Mouse (Mus musculus): ENCODE data around the gene Dok3. TPM values are rescaled to one million over a fixed set of nuclear protein-coding genes. Genes with fewer than 3 reads are reported as not detected.

The Dok3 gene
- polyA plus RNA-seq, 1 experiment from 2014 or later: 6.4 TPM

- Histone ChIP-seq H3K4me1 (peaks cover 46% of the 10 kb centered on the region), H3K9ac (0 out of 2 replicates have a peak overlapping the region, but pooled peaks have one; percentile 100), H3K4me2 (peak overlapping the region; percentile 94), H3K27ac (peak overlapping the region; percentile 99), H3K9me3 (no peaks in the 10 kb centered on the region), H3K36me3 (replicated peaks) (peaks cover 35% of the 10 kb centered on the region), H3K4me3 (peak overlapping the region; percentile 77; the same call in 1 of the 2 replicates), H3K27me3 (replicated peaks) (no peaks in the 10 kb centered on the region)
- ATAC-seq (replicated peaks): no peak
- 73% methylated on average over 7 of the region's 7 CpGs for WGBS
Observed at GRCm38 (mm10) chr13:55482542-55482941, 46.6 kb downstream of the Dok3 start.

GRCm38 (mm10) chr13:55479929-55480328 is 49.2 kb downstream of the Dok3 start:
- Histone ChIP-seq H3K9me3 (no peaks in the 10 kb centered on the region), H3K36me3 (replicated peaks) (peaks cover 61% of the 10 kb centered on the region), H3K4me3 (no peak overlapping the region), H3K4me1 (peaks cover 36% of the 10 kb centered on the region), H3K9ac (no peak overlapping the region), H3K27ac (no peak overlapping the region), H3K27me3 (replicated peaks) (no peaks in the 10 kb centered on the region), H3K4me2 (no peak overlapping the region)
- no peak for ATAC-seq (replicated peaks)

GRCm38 (mm10) chr13:55479008-55479407 is 50.1 kb downstream of the Dok3 start:
- no peaks in the 10 kb centered on the region for H3K9me3 ChIP-seq
- H3K4me3 ChIP-seq: no peak overlapping the region
- H3K4me1 ChIP-seq: peaks cover 36% of the 10 kb centered on the region
- no peak for ATAC-seq (replicated peaks)
- whole genome bisulfite sequencing: 85% methylated on average over 7 of the region's 7 CpGs
- H3K27me3 ChIP-seq (replicated peaks): no peaks in the 10 kb centered on the region
- no peak overlapping the region for H3K9ac ChIP-seq
- H3K4me2 ChIP-seq: no peak overlapping the region
- H3K36me3 ChIP-seq (replicated peaks): peaks cover 65% of the 10 kb centered on the region
- no peak overlapping the region; the same call in 1 of the 2 replicates for H3K27ac ChIP-seq

- H3K4me3 ChIP-seq: no peak overlapping the region
- WGBS: 54% methylated on average over 5 of the region's 5 CpGs
- H3K36me3 ChIP-seq (replicated peaks): peaks cover 65% of the 10 kb centered on the region
- no peak for ATAC-seq (replicated peaks)
- H3K9me3 ChIP-seq: no peaks in the 10 kb centered on the region
- no peak overlapping the region for H3K27ac ChIP-seq
- H3K27me3 ChIP-seq (replicated peaks): no peaks in the 10 kb centered on the region
- no peak overlapping the region for H3K4me2 ChIP-seq
- no peak overlapping the region for H3K9ac ChIP-seq
- peaks cover 36% of the 10 kb centered on the region for H3K4me1 ChIP-seq
Observed at GRCm38 (mm10) chr13:55478036-55478435, 51.1 kb downstream of the Dok3 start.

- ATAC-seq (replicated peaks): no peak
- no peaks in the 10 kb centered on the region for H3K27me3 ChIP-seq (replicated peaks)
- no peak overlapping the region for H3K9ac ChIP-seq
- H3K4me3 ChIP-seq: no peak overlapping the region
- H3K4me1 ChIP-seq: peaks cover 36% of the 10 kb centered on the region
- peaks cover 65% of the 10 kb centered on the region for H3K36me3 ChIP-seq (replicated peaks)
- 0 out of 2 replicates have a peak overlapping the region, but pooled peaks have one; percentile 14 for H3K27ac ChIP-seq
- no peaks in the 10 kb centered on the region for H3K9me3 ChIP-seq
- no peak overlapping the region for H3K4me2 ChIP-seq
- WGBS: 72% methylated on average over 16 of the region's 16 CpGs
Observed at GRCm38 (mm10) chr13:55477492-55477891, 51.6 kb downstream of the Dok3 start.

- peaks cover 42% of the 10 kb centered on the region for H3K4me1 ChIP-seq
- H3K9me3 ChIP-seq: no peaks in the 10 kb centered on the region
- peak overlapping the region; percentile 23; the same call in 1 of the 2 replicates for H3K27ac ChIP-seq
- H3K4me3 ChIP-seq: no peak overlapping the region
- H3K9ac ChIP-seq: 0 out of 2 replicates have a peak overlapping the region, but pooled peaks have one; percentile 14
- ATAC-seq (replicated peaks): no peak
- H3K36me3 ChIP-seq (replicated peaks): peaks cover 54% of the 10 kb centered on the region
- WGBS: 92% methylated on average over 8 of the region's 8 CpGs
- no peaks in the 10 kb centered on the region for H3K27me3 ChIP-seq (replicated peaks)
- H3K4me2 ChIP-seq: no peak overlapping the region
Observed at GRCm38 (mm10) chr13:55476256-55476655, 52.8 kb downstream of the Dok3 start.

GRCm38 (mm10) chr13:55475750-55476149 is 53.3 kb downstream of the Dok3 start:
- WGBS: 84% methylated on average over 5 of the region's 5 CpGs
- Histone ChIP-seq H3K9ac (no peak overlapping the region), H3K4me2 (no peak overlapping the region), H3K9me3 (no peaks in the 10 kb centered on the region), H3K4me1 (peaks cover 47% of the 10 kb centered on the region), H3K27me3 (replicated peaks) (no peaks in the 10 kb centered on the region), H3K36me3 (replicated peaks) (peaks cover 49% of the 10 kb centered on the region), H3K27ac (peak overlapping the region; percentile 23), H3K4me3 (no peak overlapping the region)
- ATAC-seq (replicated peaks): no peak

- 0 out of 2 replicates have a peak overlapping the region, but pooled peaks have one; percentile 5 for H3K4me2 ChIP-seq
- H3K9me3 ChIP-seq: no peaks in the 10 kb centered on the region
- no peaks in the 10 kb centered on the region for H3K27me3 ChIP-seq (replicated peaks)
- ATAC-seq (replicated peaks): 0 out of 2 replicates have a peak, but pooled peaks have one; percentile 3
- whole genome bisulfite sequencing: 7% methylated on average over 5 of the region's 5 CpGs
- H3K36me3 ChIP-seq (replicated peaks): peaks cover 40% of the 10 kb centered on the region
- H3K9ac ChIP-seq: no peak overlapping the region
- H3K4me1 ChIP-seq: peaks cover 58% of the 10 kb centered on the region
- H3K4me3 ChIP-seq: no peak overlapping the region
- H3K27ac ChIP-seq: peak overlapping the region; percentile 89
Observed at GRCm38 (mm10) chr13:55474621-55475069, 54.5 kb downstream of the Dok3 start.

GRCm38 (mm10) chr13:55473961-55474360 is 55.1 kb downstream of the Dok3 start:
- H3K4me3 ChIP-seq: no peak overlapping the region
- H3K9me3 ChIP-seq: no peaks in the 10 kb centered on the region
- 0 out of 2 replicates have a peak overlapping the region, but pooled peaks have one; percentile 3 for H3K4me2 ChIP-seq
- no peak for ATAC-seq (replicated peaks)
- 0 out of 2 replicates have a peak overlapping the region, but pooled peaks have one; percentile 11 for H3K9ac ChIP-seq
- H3K27me3 ChIP-seq (replicated peaks): no peaks in the 10 kb centered on the region
- 51% methylated on average over 11 of the region's 11 CpGs for WGBS
- peak overlapping the region; percentile 89 for H3K27ac ChIP-seq
- peaks cover 33% of the 10 kb centered on the region for H3K36me3 ChIP-seq (replicated peaks)
- H3K4me1 ChIP-seq: peaks cover 65% of the 10 kb centered on the region

Small RNA genes lying within 50 kb of the gene (microRNA-seq; reads per million reads assigned to microRNA genes)
- gene Mir6944 (83.1 reads per million, percentile 52 among the genes with 10 or more reads in this experiment), gene Mir6945 (0.74 reads per million)

Other genes with a start within 250 kb of the Dok3 start
- 331 and 355 TPM in 2 replicates for gene Prelid1, start 208.8 kb downstream of the Dok3 start, polyA plus RNA-seq (2015; fragmentation: Nextera tagmentation; extraction: Ambion mirVana)
- gene Rab24, start 207.3 kb downstream of the Dok3 start, polyA plus RNA-seq (2015; fragmentation: Nextera tagmentation; extraction: Ambion mirVana): 104 and 105 TPM in 2 replicates
- 7.6 and 11.8 TPM in 2 replicates for gene Mxd3, start 199.5 kb downstream of the Dok3 start, polyA plus RNA-seq (2015; fragmentation: Nextera tagmentation; extraction: Ambion mirVana)
- gene Lman2, start 166.5 kb downstream of the Dok3 start, polyA plus RNA-seq (2015; fragmentation: Nextera tagmentation; extraction: Ambion mirVana): 57.1 and 57.5 TPM in 2 replicates
- gene Rgs14, start 159.6 kb downstream of the Dok3 start, polyA plus RNA-seq (2015; fragmentation: Nextera tagmentation; extraction: Ambion mirVana): 0.34 and 0.52 TPM in 2 replicates
- 0.05 TPM in 1 of 2 replicates, not detected in the other for gene Slc34a1, start 131.1 kb downstream of the Dok3 start, polyA plus RNA-seq (2015; fragmentation: Nextera tagmentation; extraction: Ambion mirVana)
- 0.43 and 0.45 TPM in 2 replicates for gene Pfn3, start 114.1 kb downstream of the Dok3 start, polyA plus RNA-seq (2015; fragmentation: Nextera tagmentation; extraction: Ambion mirVana)
- gene F12, start 102.5 kb downstream of the Dok3 start, polyA plus RNA-seq (2015; fragmentation: Nextera tagmentation; extraction: Ambion mirVana): 0.09 and 0.14 TPM in 2 replicates
- 40.8 and 41.4 TPM in 2 replicates for gene Grk6, start 84.2 kb downstream of the Dok3 start, polyA plus RNA-seq (2015; fragmentation: Nextera tagmentation; extraction: Ambion mirVana)
- 5.5 and 5.7 TPM in 2 replicates for gene Prr7, start 65.0 kb downstream of the Dok3 start, polyA plus RNA-seq (2015; fragmentation: Nextera tagmentation; extraction: Ambion mirVana)
- gene Dbn1, start 41.2 kb downstream of the Dok3 start, polyA plus RNA-seq (2015; fragmentation: Nextera tagmentation; extraction: Ambion mirVana): 622 and 645 TPM in 2 replicates
- gene Pdlim7, start 15.6 kb downstream of the Dok3 start, polyA plus RNA-seq (2015; fragmentation: Nextera tagmentation; extraction: Ambion mirVana): 167 and 171 TPM in 2 replicates
- gene Ddx41, start 7.4 kb upstream of the Dok3 start, polyA plus RNA-seq (2015; fragmentation: Nextera tagmentation; extraction: Ambion mirVana): 61.2 and 63.6 TPM in 2 replicates
- gene Fam193b, start 41.8 kb upstream of the Dok3 start, polyA plus RNA-seq (2015; fragmentation: Nextera tagmentation; extraction: Ambion mirVana): 62.9 and 65.2 TPM in 2 replicates
- 93.5 and 93.8 TPM in 2 replicates for gene Tmed9, start 44.4 kb upstream of the Dok3 start, polyA plus RNA-seq (2015; fragmentation: Nextera tagmentation; extraction: Ambion mirVana)
- 48.6 and 51.4 TPM in 2 replicates for gene B4galt7, start 70.6 kb upstream of the Dok3 start, polyA plus RNA-seq (2015; fragmentation: Nextera tagmentation; extraction: Ambion mirVana)
- 94.4 and 103 TPM in 2 replicates for gene Caml, start 93.7 kb upstream of the Dok3 start, polyA plus RNA-seq (2015; fragmentation: Nextera tagmentation; extraction: Ambion mirVana)
- gene Ddx46, start 105.7 kb upstream of the Dok3 start, polyA plus RNA-seq (2015; fragmentation: Nextera tagmentation; extraction: Ambion mirVana): 26.0 and 27.2 TPM in 2 replicates
- 82.3 and 82.9 TPM in 2 replicates for gene B230219D22Rik, start 163.8 kb upstream of the Dok3 start, polyA plus RNA-seq (2015; fragmentation: Nextera tagmentation; extraction: Ambion mirVana)
- gene Txndc15, start 185.4 kb upstream of the Dok3 start, polyA plus RNA-seq (2015; fragmentation: Nextera tagmentation; extraction: Ambion mirVana): 138 and 141 TPM in 2 replicates
- 17.3 and 17.4 TPM in 2 replicates for gene Pcbd2, start 198.1 kb upstream of the Dok3 start, polyA plus RNA-seq (2015; fragmentation: Nextera tagmentation; extraction: Ambion mirVana)

Measured in midbrain, embryonic 15.5 days (tissue).